Mouse (Mus musculus) gastrocnemius, postnatal 14 days (tissue): Measurements from ENCODE around the gene Tm4sf5. TPM values are rescaled to one million over a fixed set of nuclear protein-coding genes. Genes with fewer than 3 reads are reported as not detected.
"Not testable (repeated sequence)": the region's sequence is repeated elsewhere in the genome, so short reads cannot be mapped to it uniquely, and the experiment has no call there.

ENCODE experiments used
- DNase-seq: peaks from one replicate; pipeline ENCODE4 v3.0.0; 2021; ENCODE audit warnings: mixed read lengths
- intact Hi-C: fragments of 180-260 bp; cut with DNase I; formaldehyde crosslinking; loops from one replicate; pipeline ENCODE4 v1.15.1; 2025; ENCODE audit warnings: low total_unique reads
- long read RNA-seq, 2 experiments: library from polyadenylated mRNA; stranded (forward); transcript quantifications; one replicate each; pipeline ENCODE4 v2.0.0; 2021
- total RNA-seq, 2 experiments: library from RNA; stranded (reverse); gene quantifications; 2 replicates each; pipeline ENCODE4 v1.2.3; 2021

Tm4sf5 gene
- total RNA-seq: not detected
- long read RNA-seq, experiment 1: 0 reads
- long read RNA-seq, experiment 2: 0 reads

DNA sequence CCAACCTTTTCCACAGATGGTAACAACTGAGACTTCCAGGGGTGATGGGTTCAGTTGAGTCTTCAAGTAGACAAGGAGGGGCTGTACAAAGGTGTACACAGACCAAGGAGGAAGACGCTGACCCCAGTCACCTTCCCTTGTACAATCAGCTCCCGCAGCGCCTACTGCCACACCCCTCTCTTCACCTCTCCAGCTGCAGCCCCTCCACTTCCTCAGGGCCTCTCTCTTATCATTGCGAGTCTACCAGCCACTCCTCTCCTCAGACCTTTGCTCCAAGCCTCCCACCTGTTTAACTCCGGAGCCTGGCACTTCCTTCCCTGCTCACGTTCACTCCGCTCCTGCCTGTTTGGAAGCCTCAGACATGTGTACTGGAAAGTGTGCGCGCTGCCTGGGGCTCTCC is at the start of gene Tm4sf5:
TSS of gene Tm4sf5 (plus strand) at position 275 of the 400 bp plus-strand sequence.
- DNase-seq: no peak
- intact Hi-C loops: loop anchor here (5.0 kb wide), 2 partner anchors 43 to 68 kb away; no protein-coding TSS in a partner anchor

DNA sequence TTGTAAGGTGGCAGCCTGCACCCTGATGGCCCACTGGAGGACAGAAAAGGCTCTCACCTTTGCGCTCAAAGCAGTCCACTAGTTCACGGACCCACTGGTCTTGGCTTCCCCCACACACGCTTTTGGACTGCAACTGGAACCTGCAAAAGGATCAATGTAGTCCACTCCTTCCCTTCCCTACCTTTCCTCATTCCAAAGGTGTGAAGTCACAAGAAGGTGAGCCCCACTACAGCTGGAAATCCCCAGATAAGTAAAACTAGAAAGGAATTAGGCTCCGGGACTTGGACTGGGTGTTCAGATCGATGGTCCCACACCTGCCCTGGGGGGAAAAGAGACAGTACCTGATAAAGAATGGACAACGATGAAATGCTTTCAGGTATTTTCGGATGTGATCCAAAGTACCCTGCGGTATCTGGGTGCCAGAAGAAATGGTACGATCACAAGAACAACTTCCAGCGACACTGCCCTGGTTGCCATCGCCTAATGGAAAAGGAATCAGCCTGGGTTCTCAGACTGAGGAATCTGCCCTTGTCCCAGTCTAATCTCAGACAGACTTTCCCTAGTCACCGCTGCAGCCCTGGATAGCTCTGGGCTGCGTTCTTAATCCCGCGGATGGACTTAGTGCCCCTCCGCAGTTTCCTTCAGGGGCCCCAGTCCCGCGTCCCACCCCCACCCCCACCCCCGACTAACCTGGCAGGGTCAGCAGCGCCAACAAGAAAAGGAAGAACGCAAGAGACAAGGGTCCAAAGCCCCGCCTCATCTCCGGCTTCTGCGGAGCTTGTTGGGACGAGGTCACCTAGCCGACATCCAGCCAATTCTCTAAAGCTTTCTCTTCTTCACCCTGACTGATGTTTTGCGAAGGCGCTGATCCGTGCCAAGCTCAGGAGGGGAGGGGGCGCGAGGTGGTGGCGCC is 46.1 kb upstream of the Tm4sf5 start, which contains the start of gene Zmynd15:
TSS of gene Zmynd15 (plus strand) at position 746 of the 913 bp plus-strand sequence.
- DNase-seq: no peak
- intact Hi-C loops: loop anchor here (10.0 kb wide), 1 partner anchor 146 kb away; no protein-coding TSS in a partner anchor

DNA sequence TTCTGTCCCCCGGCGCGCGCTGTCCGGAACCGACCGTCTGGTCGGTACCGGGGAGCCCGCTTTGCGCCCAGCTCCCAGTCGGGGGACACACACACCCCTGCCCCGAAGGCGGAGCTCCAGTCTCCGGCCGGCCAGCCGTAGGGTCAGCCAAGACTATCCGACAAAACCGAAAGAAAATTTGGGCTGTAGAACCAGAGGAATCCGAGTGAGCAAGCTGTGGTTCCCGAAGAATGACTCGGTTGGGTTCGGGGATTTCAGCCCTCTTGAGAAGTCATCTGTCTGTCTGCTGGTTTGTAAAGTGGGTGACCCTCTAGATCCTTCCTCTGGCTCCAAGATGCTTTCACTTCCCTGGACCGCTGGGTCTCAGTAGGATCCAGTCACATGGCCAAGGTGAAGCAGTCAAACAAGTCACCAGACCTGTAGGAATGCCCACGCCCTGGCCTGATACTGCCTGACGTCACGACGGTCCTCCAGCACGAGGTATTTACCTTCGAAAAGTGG is 45.4 kb upstream of the Tm4sf5 start, which contains the start of gene Cxcl16:
TSS of gene Cxcl16 (minus strand) at position 384 of the 501 bp plus-strand sequence.
- peak; percentile 53 for DNase-seq
- intact Hi-C loops: loop anchor here (5.0 to 10.0 kb wide), 2 partner anchors 43 to 145 kb away; no protein-coding TSS in a partner anchor

DNA sequence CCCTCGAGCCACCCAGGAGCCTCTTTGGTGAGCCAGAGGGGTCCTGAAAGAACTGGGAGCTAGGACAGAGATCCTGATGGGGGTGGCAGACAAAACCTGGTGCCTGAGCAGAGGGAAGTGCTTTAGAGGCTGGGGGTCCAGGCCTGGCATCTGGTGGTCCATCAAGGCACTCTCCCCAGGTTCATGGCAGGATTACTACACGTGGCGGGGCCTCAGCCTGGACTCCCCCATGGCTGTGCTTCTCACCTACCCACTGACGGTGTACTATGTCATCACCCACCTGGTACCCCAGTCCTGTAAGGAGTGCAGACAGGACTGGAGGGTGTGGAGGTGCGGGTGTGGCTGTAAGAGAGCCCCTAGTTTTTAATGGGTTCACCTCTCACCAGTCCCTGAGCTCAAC is 41.1 kb upstream of the Tm4sf5 start:
- no peak for DNase-seq
- intact Hi-C loops: loop anchor here (5.0 kb wide), 1 partner anchor 38 kb away; no protein-coding TSS in a partner anchor

DNA sequence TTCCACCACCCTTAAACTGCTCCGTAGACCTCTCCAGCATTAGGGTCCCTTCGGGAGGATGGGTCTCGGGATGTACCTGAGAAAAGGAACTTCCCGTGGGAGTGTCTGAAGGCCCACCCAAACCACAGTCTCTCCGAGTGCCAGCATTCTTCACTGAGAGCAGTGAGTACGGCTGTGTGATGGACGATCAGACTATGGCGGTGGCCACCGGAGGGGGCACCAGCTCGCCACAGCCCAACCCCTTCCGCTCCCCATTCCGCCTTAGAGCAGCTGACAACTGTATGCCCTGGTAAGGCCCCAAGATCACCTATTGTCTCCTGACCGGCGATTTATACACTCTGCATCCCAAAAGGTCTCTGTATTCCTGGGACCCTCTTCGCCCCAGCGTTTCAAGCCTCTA is 39.8 kb upstream of the Tm4sf5 start:
- intact Hi-C loops: no loop called here
- no peak for DNase-seq

DNA sequence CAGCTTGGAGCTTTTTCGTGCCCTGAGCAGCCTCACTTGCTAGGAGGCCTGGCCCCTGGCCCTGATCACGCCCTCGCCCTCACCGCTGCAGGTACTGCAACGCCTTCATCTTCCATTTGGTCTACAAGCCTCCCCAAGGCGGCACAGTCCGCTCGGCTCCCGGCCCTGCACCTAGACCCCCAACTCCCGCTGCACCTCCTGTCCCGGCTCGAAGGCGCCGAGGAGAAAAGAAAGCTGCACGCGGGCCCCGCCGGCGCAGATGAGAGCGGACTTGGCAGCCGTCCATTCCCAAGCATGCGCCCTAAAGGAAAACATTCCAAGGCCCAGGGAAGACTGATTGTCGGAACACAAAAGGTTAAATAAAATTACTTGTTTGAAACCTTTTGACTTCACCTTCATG is 39.2 kb upstream of the Tm4sf5 start:
- intact Hi-C loops: no loop called here
- DNase-seq: peak; percentile 29

DNA sequence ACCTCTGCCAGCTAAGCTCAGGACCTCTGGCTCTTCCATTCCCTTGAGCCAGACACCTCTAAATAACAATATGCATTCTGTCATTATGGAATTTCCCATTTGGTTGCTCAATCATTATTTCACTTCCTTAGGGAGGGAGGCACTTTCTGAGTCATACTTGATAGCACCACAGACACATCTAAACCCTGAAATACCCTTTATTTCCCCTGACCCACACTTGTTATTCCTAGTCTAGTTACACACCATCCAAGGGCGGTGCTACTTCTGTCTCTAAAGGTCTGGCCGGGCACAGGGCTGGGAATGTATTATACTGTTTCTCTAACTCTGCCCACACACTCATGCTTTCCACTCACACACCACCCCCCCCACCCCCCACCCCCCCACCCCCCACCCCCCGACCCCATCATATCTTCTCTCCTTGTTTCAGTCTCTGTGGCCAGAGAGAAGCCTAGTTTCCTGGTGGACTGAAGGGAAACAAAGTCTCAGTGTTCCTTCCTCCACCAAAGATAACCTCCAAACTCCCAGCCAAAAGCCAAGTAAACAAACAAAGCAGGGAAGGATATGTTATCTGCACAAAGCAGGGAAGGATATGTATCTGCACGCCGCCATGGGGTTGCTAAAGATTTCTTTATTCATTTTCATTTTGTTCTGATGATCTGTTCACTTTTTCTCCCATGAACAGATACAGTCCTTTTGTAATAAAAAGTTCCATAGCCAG is 37.0 kb upstream of the Tm4sf5 start:
- DNase-seq: no peak
- intact Hi-C loops: no loop called here

DNA sequence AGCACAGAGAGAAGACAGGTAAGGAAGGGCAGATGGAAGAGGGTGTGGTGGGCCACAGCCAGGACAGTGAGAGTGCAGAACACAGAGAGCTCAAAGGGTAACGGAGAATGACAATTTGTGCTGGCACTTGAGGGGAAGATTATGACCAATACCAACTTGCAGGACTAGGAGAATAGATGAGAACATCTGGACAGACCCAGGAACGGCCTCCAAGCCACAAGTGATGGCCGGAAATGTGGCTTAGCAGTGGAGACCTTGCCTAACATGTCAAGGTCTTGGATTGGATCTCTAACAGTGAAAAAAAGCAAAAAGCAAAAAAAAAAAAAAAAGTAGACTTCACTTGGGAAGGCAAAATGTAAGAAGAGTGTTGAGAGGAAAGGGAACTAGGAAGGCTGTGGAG is 35.3 kb upstream of the Tm4sf5 start:
- DNase-seq: no peak
- intact Hi-C loops: no loop called here

DNA sequence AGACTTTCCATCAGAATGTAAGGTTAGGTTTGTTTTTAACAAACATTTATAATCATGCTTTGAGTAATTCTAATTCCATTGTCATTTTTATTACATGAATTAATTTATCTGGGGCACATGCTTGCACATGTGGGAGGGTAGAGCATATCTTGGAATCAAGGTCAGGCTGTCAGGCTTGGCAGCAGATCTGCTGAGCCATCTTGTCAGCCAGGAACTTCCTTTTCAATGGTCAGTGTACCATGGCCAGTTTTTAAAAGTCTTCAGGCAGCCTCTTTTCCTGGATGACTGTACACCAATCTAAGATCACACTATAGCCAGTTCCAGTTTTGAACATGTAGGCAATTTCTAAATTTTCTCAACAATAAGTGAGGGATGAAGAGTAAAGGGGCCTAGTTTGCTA is 32.3 kb upstream of the Tm4sf5 start:
- intact Hi-C loops: no loop called here
- no peak for DNase-seq

DNA sequence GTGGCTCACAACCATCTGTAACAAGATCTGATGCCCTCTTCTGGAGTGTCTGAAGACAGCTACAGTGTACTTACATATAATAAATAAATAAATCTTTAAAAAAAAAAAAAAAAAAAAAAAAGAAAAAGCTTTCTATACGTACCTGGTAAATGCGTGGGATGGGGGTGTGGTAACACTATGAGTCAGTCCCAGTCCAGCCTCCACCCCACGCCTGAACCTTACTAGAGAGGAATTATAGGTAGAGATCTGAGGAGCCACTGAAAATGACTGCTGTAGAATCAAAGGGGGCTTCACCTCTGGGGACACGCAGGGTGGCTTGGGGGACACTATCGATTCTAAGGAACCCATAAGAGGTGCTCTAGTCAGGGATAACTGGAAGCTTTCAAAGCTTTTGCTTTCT is 31.8 kb upstream of the Tm4sf5 start:
- DNase-seq, intact Hi-C loops: not testable (repeated sequence)

DNA sequence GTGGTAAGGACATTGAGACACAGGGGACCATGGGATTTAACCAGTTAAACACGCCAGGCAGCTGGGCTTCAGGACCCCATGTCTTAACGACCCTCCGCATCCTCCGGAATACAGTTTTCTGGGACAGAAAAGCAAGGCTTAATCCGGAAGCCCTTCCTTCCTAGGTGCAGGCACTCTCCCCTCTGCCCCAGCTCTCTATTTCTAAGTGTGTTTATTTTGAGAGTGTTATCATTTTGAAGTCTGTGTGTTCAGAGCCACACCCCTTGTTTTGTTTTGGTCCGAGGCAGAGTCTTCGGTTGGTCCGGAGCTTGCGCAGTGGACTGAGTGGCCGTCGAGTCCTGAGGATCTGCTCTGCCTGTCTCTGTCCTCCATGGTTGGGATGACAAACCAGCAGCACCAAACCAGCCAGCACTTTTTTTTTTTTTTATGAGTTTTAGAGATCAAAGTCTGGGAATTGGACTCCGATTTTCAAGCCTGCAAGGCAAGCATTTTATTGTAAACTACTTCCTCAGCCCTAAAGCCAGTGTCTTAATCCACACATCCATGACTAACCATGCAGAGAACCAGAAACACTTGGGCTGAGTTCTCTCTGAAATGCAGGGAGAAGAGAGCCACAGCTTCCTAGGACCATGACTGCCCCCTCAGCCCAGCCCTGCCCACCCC is 30.0 kb upstream of the Tm4sf5 start:
- intact Hi-C loops: no loop called here
- DNase-seq: no peak

DNA sequence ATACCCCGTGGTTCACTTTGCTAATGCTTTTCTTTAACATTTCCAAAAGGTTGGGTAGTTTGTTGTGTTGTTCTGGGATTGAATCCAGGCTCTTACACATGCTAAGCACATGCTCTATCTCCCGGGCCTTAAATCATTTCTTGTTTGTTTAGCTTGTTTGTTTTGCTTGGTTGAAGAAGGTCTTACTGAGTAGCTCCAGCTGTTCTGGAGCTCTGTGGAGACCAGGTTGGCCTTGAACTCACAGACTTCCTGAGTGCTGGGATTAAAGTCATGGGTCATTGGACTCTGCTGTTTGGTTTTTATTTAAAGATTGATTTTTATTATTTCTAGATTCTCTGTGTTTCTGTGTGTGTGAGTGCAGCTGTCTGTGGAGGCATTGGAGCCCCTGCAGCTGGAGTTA is 19.5 kb upstream of the Tm4sf5 start:
- intact Hi-C loops: no loop called here
- no peak for DNase-seq

DNA sequence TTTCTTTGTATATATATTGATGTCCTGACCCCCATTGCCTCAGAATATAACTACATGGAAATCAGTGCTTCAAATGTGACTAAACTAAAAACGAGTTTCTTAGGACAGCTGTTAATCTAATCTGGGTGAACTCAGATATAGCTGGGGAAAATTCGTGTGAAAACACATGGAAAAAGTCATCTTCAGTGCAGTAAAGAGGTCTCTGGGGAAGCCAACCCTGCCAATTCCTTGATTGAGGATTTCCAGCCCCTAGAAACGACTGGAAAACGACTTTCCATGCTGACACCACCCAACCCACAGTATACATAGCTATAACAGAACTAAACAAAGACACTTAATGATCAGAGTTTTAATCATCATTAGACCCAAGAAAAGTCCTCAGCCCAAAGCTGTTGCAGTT is 17.2 kb upstream of the Tm4sf5 start:
- DNase-seq: peak; percentile 43
- intact Hi-C loops: no loop called here

DNA sequence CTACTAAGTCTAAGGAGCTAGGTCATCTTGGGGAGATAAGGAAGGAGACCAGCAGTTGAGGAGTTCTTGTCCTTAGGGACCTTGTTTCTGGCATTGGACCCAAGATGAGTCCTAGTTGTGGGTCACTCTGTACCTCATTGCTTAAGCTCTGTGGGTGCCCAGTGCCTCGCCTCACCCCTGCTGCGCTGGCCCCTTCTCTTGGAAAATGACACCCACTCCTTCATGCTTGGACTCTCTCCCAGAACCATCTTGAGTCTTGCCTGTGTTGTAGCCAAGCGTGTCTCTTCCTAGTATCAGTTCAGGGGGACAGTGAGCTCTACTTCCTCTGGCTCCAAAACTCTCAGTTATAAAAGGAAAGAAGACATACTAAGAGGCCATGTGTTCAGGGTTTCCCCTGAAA is 15.9 kb upstream of the Tm4sf5 start:
- intact Hi-C loops: no loop called here
- peak; percentile 19 for DNase-seq

DNA sequence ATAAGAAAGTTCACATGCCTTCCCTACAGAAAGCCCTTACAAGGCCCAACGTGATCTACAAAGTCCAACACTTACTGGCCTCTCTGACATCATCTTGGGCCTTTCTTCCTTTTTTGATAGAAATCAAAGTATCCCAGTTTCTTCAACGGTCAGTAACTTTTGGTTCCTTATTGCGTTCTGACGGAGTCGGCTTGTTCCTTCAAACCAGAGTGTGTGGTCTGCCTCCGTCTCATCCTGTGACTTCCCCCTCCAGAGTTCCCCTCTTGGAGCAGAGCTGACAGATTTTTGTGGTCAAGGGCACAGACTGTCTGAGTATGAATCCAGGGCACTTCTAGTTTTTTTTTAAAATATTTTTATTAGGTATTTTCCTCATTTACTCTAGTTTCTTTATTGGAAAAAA is 15.4 kb upstream of the Tm4sf5 start:
- intact Hi-C loops: no loop called here
- DNase-seq: no peak

DNA sequence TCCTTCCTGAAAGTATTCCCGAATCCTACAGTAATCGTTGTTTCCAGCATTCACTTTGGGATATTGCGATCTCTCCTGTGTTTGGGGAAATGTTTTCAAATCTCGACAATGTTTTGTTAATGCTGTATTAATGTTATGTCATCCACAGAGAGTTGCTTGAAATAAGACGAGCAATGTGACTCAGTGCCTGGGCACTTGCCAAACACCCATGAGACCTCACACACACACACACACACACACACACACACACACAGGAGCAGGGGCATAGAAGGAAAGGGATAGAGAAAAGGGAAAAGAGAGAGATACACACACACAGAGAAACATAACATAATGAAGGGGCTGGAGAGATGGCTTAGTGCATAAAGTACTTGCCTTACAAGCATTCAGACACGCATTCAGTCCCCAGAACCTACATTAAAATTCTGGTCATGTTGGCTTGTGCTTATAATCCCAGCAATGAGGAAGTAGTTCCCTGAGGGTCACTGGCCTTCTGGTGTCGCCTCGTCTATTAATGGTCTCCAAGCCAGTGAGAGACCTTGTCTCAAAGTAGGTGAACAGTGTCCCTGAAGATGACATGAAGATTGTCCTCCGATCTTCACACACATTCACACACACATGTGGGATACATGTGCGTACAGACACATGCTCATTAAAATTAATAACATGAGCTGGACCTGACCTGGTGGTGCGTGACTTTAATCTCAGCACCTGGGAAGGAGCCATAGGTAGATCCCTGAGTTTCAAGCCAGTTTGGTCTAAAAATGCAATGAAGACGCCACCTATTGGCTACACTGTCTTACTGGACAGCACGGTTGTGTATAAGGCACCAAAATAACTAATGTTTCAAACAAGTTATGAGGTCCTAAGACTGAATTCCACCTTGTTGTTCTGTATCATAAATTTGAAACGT is 5.2 kb upstream of the Tm4sf5 start:
- intact Hi-C loops: loop anchor here (5.0 kb wide), 1 partner anchor 38 kb away; no protein-coding TSS in a partner anchor
- no peak for DNase-seq

DNA sequence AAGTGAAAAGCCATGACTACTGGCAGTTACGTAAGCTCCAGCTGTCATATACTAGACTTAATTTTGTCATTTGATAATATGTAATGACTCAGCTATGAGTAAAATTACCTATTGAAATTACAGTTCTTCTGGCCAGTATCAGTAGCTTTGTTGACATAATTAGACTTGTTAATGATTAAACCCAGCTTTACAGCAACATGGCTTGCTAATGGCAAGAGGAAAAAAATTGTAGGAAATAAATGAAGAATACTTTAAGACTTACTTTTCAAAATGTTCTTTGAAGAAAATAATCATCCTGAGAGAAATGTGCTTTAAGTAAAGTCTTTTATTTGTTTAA is 4.6 kb upstream of the Tm4sf5 start:
- DNase-seq: no peak
- intact Hi-C loops: loop anchor here (5.0 kb wide), 1 partner anchor 38 kb away; no protein-coding TSS in a partner anchor

DNA sequence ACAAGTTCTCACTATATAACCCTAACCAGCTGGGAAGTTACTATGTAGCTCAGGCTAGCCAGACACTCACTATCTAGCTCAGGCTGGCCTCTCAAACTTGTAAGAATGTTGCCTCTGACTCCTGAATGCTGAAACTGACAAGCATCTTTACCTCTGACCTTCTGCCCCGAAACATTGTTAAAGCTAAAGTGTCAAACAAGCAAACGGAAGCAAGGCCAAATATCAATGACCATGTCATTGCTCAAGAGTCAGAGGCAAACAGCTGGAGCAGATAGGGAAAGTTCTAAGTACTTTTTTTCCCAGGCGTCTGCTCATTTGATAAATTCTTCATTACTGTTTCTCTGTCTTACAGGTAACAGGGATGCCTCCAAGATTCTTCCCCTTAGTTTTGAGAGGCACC is 3.0 kb upstream of the Tm4sf5 start:
- intact Hi-C loops: loop anchor here (5.0 kb wide), 1 partner anchor 40 kb away; no protein-coding TSS in a partner anchor
- no peak for DNase-seq
